Mouse (Mus musculus) ovary, postnatal 36 days (tissue): ENCODE measurements at regions not wholly inside any gene's neighbourhood (a gene's known extent, or its start where the extent isn't known, plus 50 kb on each side); places are given as distances from the start of the nearest gene placed in this dataset.

Source experiments
- DNase-seq: peaks from one replicate; pipeline ENCODE4 v3.0.0; 2022; ENCODE audit warnings: low spot score, mixed read lengths

DNA sequence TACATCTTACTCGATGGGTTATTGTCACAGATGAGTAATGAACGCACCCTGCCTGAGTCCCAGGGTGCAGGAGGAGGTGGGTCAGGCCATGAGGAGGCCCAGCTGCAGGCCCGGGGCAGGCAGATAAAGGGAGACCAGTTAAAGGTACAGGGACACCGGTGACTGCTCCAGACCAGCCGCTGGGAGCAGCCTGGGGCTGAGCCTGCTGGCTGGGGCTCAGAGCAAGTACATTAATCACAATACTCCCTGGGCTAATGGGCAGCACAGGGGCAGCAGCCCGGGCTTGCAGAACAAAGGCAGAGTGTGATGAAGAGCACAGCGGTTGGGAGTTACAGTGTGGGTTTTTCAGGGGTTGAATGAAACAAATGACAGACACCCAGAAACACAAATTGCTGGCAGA is 154.4 kb upstream of the Rnf219 start:
- no peak for DNase-seq

DNA sequence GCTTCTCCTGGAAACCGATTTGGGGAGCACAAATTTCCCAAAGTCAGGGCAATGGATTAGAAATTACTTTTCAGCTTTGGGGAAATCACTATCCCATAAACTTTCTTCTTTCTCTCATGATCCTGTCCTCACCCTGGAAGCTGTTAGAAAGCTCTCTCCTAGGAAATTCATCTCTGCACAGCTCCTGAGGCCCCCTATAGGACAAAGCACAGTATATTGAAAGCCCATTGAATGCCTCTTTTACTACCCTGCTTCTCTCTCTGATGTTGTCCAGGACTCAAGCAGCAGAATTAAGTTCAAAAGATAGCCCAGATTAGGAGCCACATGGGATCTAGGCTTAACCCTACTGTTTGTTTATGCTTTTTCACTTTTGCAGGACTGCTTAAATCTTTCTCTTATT is 139.3 kb upstream of the Rnf219 start:
- DNase-seq = no peak

DNA sequence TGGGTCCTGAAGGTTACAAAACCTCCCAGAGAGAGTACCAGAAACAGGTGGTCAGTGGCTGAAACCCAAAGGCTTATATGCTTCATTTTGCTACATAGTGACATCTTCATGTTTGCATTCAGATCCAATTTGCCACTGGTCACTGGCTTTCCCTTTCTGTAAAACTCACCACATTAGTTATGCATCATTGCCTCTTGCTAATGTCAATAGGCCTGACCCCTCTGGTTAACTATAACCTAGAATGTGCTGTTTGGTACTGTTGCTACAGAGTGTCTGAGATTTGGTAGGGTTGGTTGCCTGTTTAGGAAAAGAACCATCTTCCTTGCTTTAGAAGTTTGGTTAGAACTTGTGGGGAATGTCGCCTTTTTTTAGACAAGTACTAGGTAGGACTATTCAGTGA is 136.3 kb upstream of the Rnf219 start:
- DNase-seq = no peak

DNA sequence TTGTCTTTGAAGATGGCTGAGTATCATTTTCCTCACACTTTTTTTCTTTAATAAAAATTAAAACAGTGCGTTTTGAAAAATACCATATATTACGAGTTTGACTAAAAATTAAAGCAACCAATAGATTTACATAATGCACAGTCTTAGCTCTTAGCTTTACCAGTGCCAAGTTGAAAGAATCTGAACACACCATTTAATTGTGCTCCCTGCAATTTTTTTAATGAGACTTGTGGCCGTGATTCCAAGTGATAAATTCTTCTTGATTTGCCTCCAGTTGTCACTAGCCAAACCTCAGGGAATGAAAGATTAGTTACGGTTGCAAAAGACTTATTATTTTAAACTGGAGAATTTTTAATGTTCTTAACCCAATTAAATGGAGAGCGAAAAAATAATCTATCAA is 127.5 kb upstream of the Rnf219 start:
- no peak for DNase-seq

DNA sequence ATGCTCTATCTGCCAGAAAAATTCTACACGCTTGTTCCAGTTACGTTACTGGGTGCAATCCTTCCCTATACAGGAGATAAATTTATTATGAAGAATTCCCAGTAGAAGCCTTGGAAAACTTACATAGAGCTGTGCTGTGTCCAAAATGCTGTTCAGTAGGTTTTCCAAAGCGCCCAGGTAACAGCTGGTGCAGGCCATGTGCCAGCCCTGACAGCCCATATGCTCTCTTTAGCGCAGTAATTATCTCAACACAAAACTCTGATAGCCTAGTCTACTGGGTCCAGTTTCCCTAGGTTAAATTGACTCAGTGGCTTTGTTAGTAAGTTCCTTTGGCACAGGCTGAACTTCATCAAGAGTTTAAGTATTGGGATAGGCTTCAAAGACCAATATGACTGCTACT is 122.2 kb upstream of the Rnf219 start:
- no peak for DNase-seq

DNA sequence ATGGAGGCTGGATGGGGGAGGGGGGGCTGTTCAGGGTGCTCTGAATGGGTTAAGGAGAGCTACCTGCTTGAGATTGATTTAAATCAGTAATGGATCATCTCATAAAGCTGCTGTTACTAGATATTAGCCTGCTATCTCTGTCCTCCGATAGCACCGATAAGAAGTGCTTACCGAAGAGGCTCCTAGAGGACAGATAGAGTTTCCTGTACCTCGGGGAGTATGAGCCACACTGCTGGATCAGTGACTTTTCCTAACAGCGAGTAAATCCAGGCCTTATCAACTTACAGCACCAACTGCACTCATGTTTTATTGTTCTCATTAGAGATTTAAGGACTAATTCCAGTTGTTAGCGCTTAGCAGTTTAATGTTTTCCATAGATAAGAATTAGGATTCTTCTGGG is 120.3 kb upstream of the Rnf219 start:
- DNase-seq = no peak

DNA sequence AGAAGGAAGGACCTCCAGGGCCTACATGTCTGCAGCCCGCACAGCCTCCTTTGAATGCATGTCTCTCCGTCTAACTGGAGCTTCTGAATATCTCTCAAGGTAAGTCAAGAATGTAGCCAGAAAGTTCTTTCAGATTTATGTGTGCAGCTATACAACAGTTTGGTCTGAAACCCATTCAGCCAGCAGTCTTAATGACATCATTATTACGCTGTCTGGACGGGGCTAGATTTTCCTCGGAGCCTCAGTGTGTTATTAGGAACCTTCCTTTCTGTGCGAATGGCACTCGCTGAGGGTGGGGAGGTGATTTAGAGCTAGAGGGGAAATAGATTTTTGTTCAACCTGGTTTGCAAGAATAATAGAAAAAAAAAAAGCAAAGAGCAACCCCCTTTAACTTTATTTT is 116.9 kb upstream of the Rnf219 start:
- no peak for DNase-seq

DNA sequence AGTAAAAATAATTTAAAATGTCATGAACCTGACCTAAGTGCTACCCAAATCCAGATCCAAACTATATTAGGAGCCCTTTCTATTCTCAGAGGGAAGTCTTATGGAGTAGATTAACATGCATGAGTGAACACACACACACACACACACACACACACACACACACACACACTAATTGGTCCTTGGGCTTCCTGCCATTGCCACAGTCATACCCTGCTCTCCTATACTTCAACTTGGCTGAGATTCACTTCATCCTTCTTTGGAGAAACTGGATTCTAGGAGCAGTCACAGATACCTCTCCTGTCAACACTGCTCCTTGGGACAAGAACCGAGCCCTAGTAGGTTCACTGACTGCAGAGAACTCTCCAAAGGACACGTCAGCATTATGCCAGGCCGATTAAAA is 89.0 kb upstream of the Rnf219 start:
- DNase-seq = no peak

DNA sequence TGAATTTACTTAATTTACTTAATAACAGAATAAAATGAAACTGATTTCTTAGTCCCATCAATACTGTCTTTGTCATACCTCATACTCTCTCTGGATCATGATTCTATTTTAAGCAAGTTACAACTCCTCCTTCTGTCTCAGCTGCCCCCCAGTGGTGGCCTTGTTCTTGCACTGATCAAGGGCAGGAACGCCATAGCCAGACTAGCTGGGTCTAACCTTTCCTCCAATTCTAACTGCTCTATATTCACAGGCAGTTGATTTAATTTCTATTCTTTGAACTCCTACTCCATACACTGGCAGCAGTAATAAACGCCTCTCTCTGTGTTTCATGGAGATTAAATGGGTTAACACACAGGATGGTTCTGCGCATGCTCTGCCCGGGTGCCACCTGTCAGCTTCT is 87.9 kb upstream of the Rnf219 start:
- DNase-seq = peak; percentile 6

DNA sequence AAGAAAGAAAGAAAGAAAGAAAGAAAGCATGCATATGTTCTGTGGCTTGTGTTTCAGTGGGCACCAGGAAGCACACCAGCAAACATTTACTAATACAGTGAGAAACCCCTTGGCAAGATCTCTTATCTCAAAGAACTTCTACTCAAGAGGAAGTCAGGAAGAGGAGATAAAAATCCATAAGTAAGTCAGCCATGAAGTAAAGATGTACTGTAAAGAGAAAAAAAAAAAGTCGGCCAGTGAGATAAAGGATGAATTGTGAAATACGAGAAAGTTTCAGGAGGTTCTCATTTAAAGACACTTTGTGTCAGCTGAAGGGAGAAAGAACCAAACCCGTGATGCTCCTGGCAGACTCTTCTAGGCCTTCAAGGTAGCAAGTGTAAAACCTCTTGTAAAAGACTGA is 72.4 kb upstream of the Rnf219 start:
- no peak for DNase-seq
